In genomic region chr15:79074446-79074845, GRCm38 (mm10) we compare ENCODE assay signal across 8 mouse cellular contexts. TPM values are rescaled to one million over a fixed set of nuclear protein-coding genes. Genes with fewer than 3 reads are reported as not detected.
A peak's percentile ranks its signal among the peaks of the same experiment; 100 is the strongest.
DNase-seq lines count a peak whose midpoint lies in the region; ATAC-seq and TF ChIP-seq lines count a peak whose summit lies in the region.

No protein-coding gene starts in this region.

- peak overlapping the region; percentile 88 for H3K4me3 ChIP-seq in heart, embryonic 13.5 days
- H3K4me3 ChIP-seq in ES-E14 (ENCODE audit: insufficient read depth in 1 of 2, low read depth in 1 of 2, low read length in 2 of 2, poor library complexity in 1 of 2, severe bottlenecking in 1 of 2) (peak overlapping the region; percentile 97 to 98), macrophage (ENCODE audit: inconsistent target) (peak overlapping the region; percentile 94)
- H3K4me3 ChIP-seq in hindbrain, embryonic 10.5 days: peak overlapping the region; percentile 69

- no peak for DNase-seq in heart, postnatal 4 days
- DNase-seq in ES-E14 (ENCODE audit: low read depth, low spot score): no peak
- no peak for DNase-seq in hindbrain, embryonic 10.5 days (ENCODE audit: low spot score)
- DNase-seq in left cerebral cortex, adult 8-10 months (ENCODE audit: low spot score in 2 of 2): no peak
- DNase-seq in natural killer cell, adult 2 months (ENCODE audit: low spot score in 2 of 2): no peak
- no peak for DNase-seq in layer of hippocampus, adult 9-10 months (ENCODE audit: low spot score)

- peaks cover 35% of the 10 kb centered on the region for H3K79me2 ChIP-seq in macrophage (ENCODE audit: inconsistent target)

- H3K9ac ChIP-seq in heart, embryonic 13.5 days: peak overlapping the region; percentile 94
- peak overlapping the region; percentile 70; the same call in 1 of the 2 replicates for H3K9ac ChIP-seq in ES-E14 (ENCODE audit: insufficient read depth, low read depth, low read length, poor library complexity, severe bottlenecking)

- no peak for ATAC-seq in heart, embryonic 13.5 days (ENCODE audit: extremely low read depth, insufficient number of reproducible peaks, low FRiP score, low TSS enrichment)

- H3K4me2 ChIP-seq in heart, embryonic 13.5 days: peak overlapping the region; percentile 97

- H3K27me3 ChIP-seq in heart, embryonic 13.5 days (replicated peaks): no peaks in the 10 kb centered on the region; the same call in 1 of the 2 replicates
- peaks cover 7% of the 10 kb centered on the region for H3K27me3 ChIP-seq in hindbrain, embryonic 10.5 days (ENCODE audit: insufficient read depth, poor library complexity, severe bottlenecking)

- in situ Hi-C loops in ES-E14 (cut with MboI; ENCODE audit: low sequenced_read_pairs in 2 of 2, unreplicated experiment in 2 of 2): no loop called here

- peaks cover 19% of the 10 kb centered on the region for H3K4me1 ChIP-seq in heart, embryonic 13.5 days
- peaks cover 0 to 14% of the 10 kb centered on the region in 2 experiments; a peak in 1 of 4 replicates for H3K4me1 ChIP-seq in ES-E14 (ENCODE audit: control insufficient read depth in 2 of 2, insufficient read depth in 2 of 2, low read length in 2 of 2, poor library complexity in 1 of 2)
- peaks cover 30% of the 10 kb centered on the region for H3K4me1 ChIP-seq in hindbrain, embryonic 10.5 days (replicated peaks)

- WGBS in heart, embryonic 13.5 days: 30% methylated on average over 10 of the region's 10 CpGs
- 44% methylated on average over 10 of the region's 10 CpGs for WGBS in hindbrain, embryonic 10.5 days
- 43% methylated on average over 9 of the region's 10 CpGs for WGBS in macrophage (ENCODE audit: missing documents)

- H3K36me3 ChIP-seq in heart, embryonic 13.5 days: peaks cover 35% of the 10 kb centered on the region
- peaks cover 24% of the 10 kb centered on the region for H3K36me3 ChIP-seq in ES-E14 (ENCODE audit: control insufficient read depth, insufficient read depth, low read length, poor library complexity, severe bottlenecking)
- peaks cover 34% of the 10 kb centered on the region for H3K36me3 ChIP-seq in hindbrain, embryonic 10.5 days
- peaks cover 28% of the 10 kb centered on the region for H3K36me3 ChIP-seq in macrophage (ENCODE audit: inconsistent target)

- peak overlapping the region; percentile 91 for H3K27ac ChIP-seq in heart, embryonic 13.5 days (replicated peaks)
- H3K27ac ChIP-seq in ES-E14 (ENCODE audit: insufficient read depth, low read depth, low read length, poor library complexity, severe bottlenecking): peak overlapping the region; percentile 71
- peak overlapping the region; percentile 87 for H3K27ac ChIP-seq in hindbrain, embryonic 10.5 days
- H3K27ac ChIP-seq in macrophage: peak overlapping the region; percentile 49

- H3K9me3 ChIP-seq in heart, embryonic 13.5 days: no peaks in the 10 kb centered on the region
- H3K9me3 ChIP-seq in ES-E14 (ENCODE audit: control insufficient read depth, insufficient read depth, low read depth, low read length): no peaks in the 10 kb centered on the region
- no peaks in the 10 kb centered on the region for H3K9me3 ChIP-seq in hindbrain, embryonic 10.5 days

TF ChIP-seq in ES-E14, 5 proteins besides CTCF, POLR2A, EP300 and RAD21:
- TF ChIP-seq CHD2 (IDR thresholded peaks at IDR 0.05; ENCODE audit: low read depth, low read length) (no peak), ZC3H11A (IDR thresholded peaks at IDR 0.05; ENCODE audit: borderline replicate concordance, low read depth, low read length) (no peak), HCFC1 (IDR thresholded peaks at IDR 0.05; ENCODE audit: borderline replicate concordance, insufficient read depth, low read length) (no peak), ZNF384 (IDR thresholded peaks at IDR 0.05; ENCODE audit: low read depth, low read length) (peak; percentile 91)

RNA-seq across cellular contexts. Expression of gene Eif3l, which starts 0.5 kb away (rescaled TPM):
- polyA plus RNA-seq in heart, embryonic 13.5 days (2015; fragmentation: Nextera tagmentation; extraction: Ambion mirVana): 154 and 160 TPM in 2 replicates
- 100 to 1,000 TPM; 103 to 109 TPM for total RNA-seq in heart, postnatal 4 days (2021)
- total RNA-seq in ES-E14 (2012; rRNA removed): 358 and 380 TPM in 2 replicates
- 238 and 262 TPM in 2 replicates for polyA plus RNA-seq in hindbrain, embryonic 10.5 days (2016; fragmentation: Nextera tagmentation; extraction: Ambion mirVana)
- total RNA-seq in macrophage (2018; cell fraction: chromatin; rRNA removed): 10 to 100 TPM; 16.3 to 78.6 (median 48.6) TPM
- 10 to 100 TPM; 52.0 to 93.5 (median 68.5) TPM for total RNA-seq in macrophage (2018; cell fraction: cytosol; rRNA removed)
- 10 to 100 TPM; 20.9 to 85.9 (median 40.6) TPM for total RNA-seq in macrophage (2018; cell fraction: nucleus; rRNA removed)
- 92.1 to 130 TPM (median 96.7 TPM) in 3 replicates for polyA plus RNA-seq in macrophage (2018)
- total RNA-seq in left cerebral cortex, adult 8-10 months (2022): 10 to 100 TPM; 73.8 to 77.0 (median 75.3) TPM

RNA-seq across cellular contexts. Expression of gene Ankrd54, which starts 11.8 kb away (rescaled TPM):
- 23.9 and 25.4 TPM in 2 replicates for polyA plus RNA-seq in heart, embryonic 13.5 days (2015; fragmentation: Nextera tagmentation; extraction: Ambion mirVana)
- 10 to 100 TPM; 11.8 to 12.7 TPM for total RNA-seq in heart, postnatal 4 days (2021)
- 25.4 and 28.5 TPM in 2 replicates for total RNA-seq in ES-E14 (2012; rRNA removed)
- polyA plus RNA-seq in hindbrain, embryonic 10.5 days (2016; fragmentation: Nextera tagmentation; extraction: Ambion mirVana): 65.9 and 78.2 TPM in 2 replicates
- 10 to 100 TPM in 20 of 26 experiments, 1 to 10 TPM in 6; 5.3 to 31.1 (median 19.2) TPM for total RNA-seq in macrophage (2018; cell fraction: chromatin; rRNA removed)
- total RNA-seq in macrophage (2018; cell fraction: cytosol; rRNA removed): 10 to 100 TPM in 5 of 26 experiments, 1 to 10 TPM in 21; 3.8 to 11.0 (median 8.2) TPM
- total RNA-seq in macrophage (2018; cell fraction: nucleus; rRNA removed): 10 to 100 TPM in 20 of 26 experiments, 1 to 10 TPM in 6; 6.0 to 28.1 (median 13.0) TPM
- polyA plus RNA-seq in macrophage (2018): 3.9 to 9.7 TPM (median 8.3 TPM) in 3 replicates
- total RNA-seq in left cerebral cortex, adult 8-10 months (2022): 10 to 100 TPM; 16.5 to 20.1 (median 18.4) TPM

RNA-seq across cellular contexts. Expression of gene Galr3, which starts 32.8 kb away (rescaled TPM):
- not detected in 2 replicates for polyA plus RNA-seq in heart, embryonic 13.5 days (2015; fragmentation: Nextera tagmentation; extraction: Ambion mirVana)
- total RNA-seq in heart, postnatal 4 days (2021): not detected
- total RNA-seq in ES-E14 (2012; rRNA removed): not detected in 2 replicates
- not detected in 2 replicates for polyA plus RNA-seq in hindbrain, embryonic 10.5 days (2016; fragmentation: Nextera tagmentation; extraction: Ambion mirVana)
- not detected for total RNA-seq in macrophage (2018; cell fraction: chromatin; rRNA removed)
- total RNA-seq in macrophage (2018; cell fraction: cytosol; rRNA removed): not detected
- not detected for total RNA-seq in macrophage (2018; cell fraction: nucleus; rRNA removed)
- not detected in 3 replicates for polyA plus RNA-seq in macrophage (2018)
- under 1 TPM in 3 of 4 experiments, not detected in 1; 0.30 to 0.72 (median 0.37) TPM for total RNA-seq in left cerebral cortex, adult 8-10 months (2022)

RNA-seq across cellular contexts. Expression of gene Micall1, which starts 34.3 kb away (rescaled TPM):
- polyA plus RNA-seq in heart, embryonic 13.5 days (2015; fragmentation: Nextera tagmentation; extraction: Ambion mirVana): 15.4 and 15.6 TPM in 2 replicates
- total RNA-seq in heart, postnatal 4 days (2021): 100 to 1,000 TPM in 1 of 2 experiments, 10 to 100 TPM in 1; 92.8 to 101 TPM
- 7.7 and 7.8 TPM in 2 replicates for total RNA-seq in ES-E14 (2012; rRNA removed)
- polyA plus RNA-seq in hindbrain, embryonic 10.5 days (2016; fragmentation: Nextera tagmentation; extraction: Ambion mirVana): 7.0 and 8.8 TPM in 2 replicates
- 100 to 1,000 TPM in 5 of 26 experiments, 10 to 100 TPM in 21; 18.5 to 245 (median 42.9) TPM for total RNA-seq in macrophage (2018; cell fraction: chromatin; rRNA removed)
- 10 to 100 TPM in 9 of 26 experiments, 1 to 10 TPM in 17; 3.5 to 16.8 (median 6.6) TPM for total RNA-seq in macrophage (2018; cell fraction: cytosol; rRNA removed)
- 10 to 100 TPM in 21 of 26 experiments, 1 to 10 TPM in 5; 5.0 to 54.4 (median 17.9) TPM for total RNA-seq in macrophage (2018; cell fraction: nucleus; rRNA removed)
- 6.4 to 9.0 TPM (median 7.9 TPM) in 3 replicates for polyA plus RNA-seq in macrophage (2018)
- 10 to 100 TPM; 28.9 to 32.0 (median 30.4) TPM for total RNA-seq in left cerebral cortex, adult 8-10 months (2022)

RNA-seq across cellular contexts. Expression of gene H1f0, which starts 46.2 kb away (rescaled TPM):
- 237 and 238 TPM in 2 replicates for polyA plus RNA-seq in heart, embryonic 13.5 days (2015; fragmentation: Nextera tagmentation; extraction: Ambion mirVana)
- 100 to 1,000 TPM; 262 to 304 TPM for total RNA-seq in heart, postnatal 4 days (2021)
- 39.9 and 41.0 TPM in 2 replicates for total RNA-seq in ES-E14 (2012; rRNA removed)
- 447 and 561 TPM in 2 replicates for polyA plus RNA-seq in hindbrain, embryonic 10.5 days (2016; fragmentation: Nextera tagmentation; extraction: Ambion mirVana)
- total RNA-seq in macrophage (2018; cell fraction: chromatin; rRNA removed): 10 to 100 TPM in 9 of 26 experiments, 1 to 10 TPM in 17; 1.3 to 34.0 (median 6.4) TPM
- total RNA-seq in macrophage (2018; cell fraction: cytosol; rRNA removed): 100 to 1,000 TPM in 1 of 26 experiments, 10 to 100 TPM in 25; 33.9 to 115 (median 71.3) TPM
- 10 to 100 TPM in 24 of 26 experiments, 1 to 10 TPM in 2; 8.0 to 98.0 (median 32.0) TPM for total RNA-seq in macrophage (2018; cell fraction: nucleus; rRNA removed)
- polyA plus RNA-seq in macrophage (2018): 47.1 to 75.1 TPM (median 48.4 TPM) in 3 replicates
- total RNA-seq in left cerebral cortex, adult 8-10 months (2022): 10 to 100 TPM; 84.9 to 94.2 (median 89.5) TPM
